Mouse (Mus musculus) testis, postnatal 10 days (tissue): ENCODE data around the gene Vmn2r65.

Experiments
- DNase-seq: peaks from one replicate; pipeline ENCODE4 v3.0.0; 2021; ENCODE audit warnings: low spot score

Gene Vmn2r65

GRCm38 (mm10) chr7:84964015-84964414 lies at the start of gene Vmn2r65:
Gene Vmn2r65, minus strand, starts transcription at chr7:84964115.
- no peak for DNase-seq

- DNase-seq: no peak
Observed at GRCm38 (mm10) chr7:85012168-85012567, 48.3 kb upstream of the Vmn2r65 start, which contains the start of gene Vmn2r66. Gene Vmn2r66, minus strand, starts transcription at chr7:85012268.

- no peak for DNase-seq
Observed at GRCm38 (mm10) chr7:84996694-84997093, 32.8 kb upstream of the Vmn2r65 start.
